ENCODE assay signal across 1 mouse cellular context in the genomic region with DNA sequence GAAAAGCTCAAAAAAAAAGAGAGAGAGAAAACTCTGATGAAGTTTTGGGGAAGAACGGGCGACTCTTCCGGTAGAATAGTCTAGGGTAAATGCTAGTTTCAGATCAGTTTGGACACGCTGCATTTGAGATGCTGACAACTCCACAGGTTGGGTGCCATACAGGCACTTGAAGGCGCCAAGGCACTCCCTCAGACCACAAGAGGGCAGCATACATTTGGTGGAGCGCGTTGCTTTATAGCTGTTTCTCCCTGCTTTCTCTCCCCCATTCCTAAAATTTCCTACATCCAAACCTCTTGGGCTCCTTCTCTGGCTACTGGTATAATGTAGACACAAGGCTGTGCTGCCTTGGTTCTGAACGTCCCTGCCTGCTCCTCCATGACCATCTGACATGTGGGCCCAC.
A peak's percentile ranks its signal among the peaks of the same experiment; 100 is the strongest.
TF ChIP-seq lines count a peak whose summit lies in the region.

No protein-coding gene starts in this region.

TF ChIP-seq in CH12.LX, 34 proteins besides CTCF, POLR2A, EP300 and RAD21:
- TF ChIP-seq ZKSCAN1 (IDR thresholded peaks at IDR 0.05; ENCODE audit: borderline replicate concordance, low read depth, low read length) (no peak), SMC3 (IDR thresholded peaks at IDR 0.05; ENCODE audit: low read depth, low read length) (peak; percentile 42), HCFC1 (IDR thresholded peaks at IDR 0.05; ENCODE audit: low read depth, low read length) (no peak), E2F4 (IDR thresholded peaks at IDR 0.05; ENCODE audit: insufficient replicate concordance, low read depth, low read length) (no peak), JUN (IDR thresholded peaks at IDR 0.05; ENCODE audit: insufficient read depth, low read depth, low read length) (no peak)
